Mouse (Mus musculus) heart, postnatal 4 days (tissue): ENCODE measurements around the gene Ddb2. TPM values are rescaled to one million over a fixed set of nuclear protein-coding genes. Genes with fewer than 3 reads are reported as not detected.
A peak's percentile ranks its signal among the peaks of the same experiment; 100 is the strongest.

Experiments
- DNase-seq: peaks from one replicate; pipeline ENCODE4 v3.0.0; 2021
- total RNA-seq, 2 experiments: library from RNA; stranded (reverse); gene quantifications; 2 replicates each; pipeline ENCODE4 v1.2.3; 2021

Ddb2 gene
- total RNA-seq, 2 experiments from 2014 or later = 5.0 to 5.1 TPM

DNA sequence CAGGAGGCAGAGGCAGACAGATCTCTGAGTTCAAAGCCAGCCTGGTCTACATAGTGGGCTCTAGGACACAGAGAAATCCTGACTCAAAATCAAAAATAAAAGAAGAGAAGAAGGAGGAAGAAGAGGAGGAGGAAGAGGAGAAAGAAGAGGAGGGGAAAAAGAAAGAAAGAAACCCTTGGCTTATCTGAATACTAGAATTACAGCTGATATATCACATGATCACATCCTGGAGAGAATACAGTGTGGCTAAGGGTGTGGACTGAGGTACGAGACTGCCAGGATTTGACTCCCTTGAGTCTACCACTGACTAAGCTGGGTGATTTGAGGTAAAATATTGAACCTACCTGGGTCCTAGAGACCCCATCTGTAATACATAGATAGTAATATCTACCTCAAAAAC, 50.6 kb downstream of the Ddb2 start:
- no peak for DNase-seq

- DNase-seq = no peak
Measured at GRCm38 (mm10) chr2:91183711-91184405, 52.9 kb downstream of the Ddb2 start, which contains the start of gene Madd. Madd (minus strand) TSS chr2:91183837.

DNA sequence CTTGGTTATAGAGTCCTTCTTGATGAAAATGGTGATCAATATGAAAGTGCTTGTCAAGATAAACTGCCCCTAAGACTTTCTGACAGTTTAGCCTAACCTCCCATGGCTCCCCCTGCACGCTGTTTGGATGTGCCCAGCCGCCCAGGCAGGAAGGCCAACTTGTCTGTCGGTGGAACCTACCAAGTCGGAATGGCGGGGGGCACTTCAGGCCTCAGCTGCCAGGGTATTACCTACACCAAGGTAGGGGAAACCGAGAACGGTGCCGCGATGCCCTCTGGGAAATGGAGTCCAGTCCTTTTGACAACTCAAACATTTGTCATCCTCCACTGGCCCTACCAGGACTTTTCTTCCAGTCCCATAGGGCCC, 53.7 kb downstream of the Ddb2 start:
- peak; percentile 90 for DNase-seq

- DNase-seq = peak; percentile 71
Measured at GRCm38 (mm10) chr2:91182405-91183147, 54.2 kb downstream of the Ddb2 start.

DNA sequence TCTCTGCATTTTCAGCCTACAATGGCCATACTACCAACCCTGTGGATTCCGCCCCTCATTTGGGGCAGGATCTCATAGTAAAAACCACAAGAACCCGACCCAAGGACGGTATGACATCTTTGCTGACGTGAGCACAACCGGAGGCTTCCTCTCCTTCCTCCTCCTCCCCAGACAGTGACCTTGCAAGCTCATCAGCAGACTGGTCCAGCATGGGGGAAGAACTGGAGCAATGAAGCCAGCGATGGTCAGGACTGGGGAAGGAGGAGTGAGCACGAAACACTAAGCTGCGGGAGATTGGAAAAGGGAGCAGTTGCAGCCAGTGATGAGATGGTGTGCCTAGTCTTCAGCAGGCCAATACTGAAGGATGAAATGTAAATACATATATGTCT, 54.8 kb downstream of the Ddb2 start:
- DNase-seq = no peak

DNA sequence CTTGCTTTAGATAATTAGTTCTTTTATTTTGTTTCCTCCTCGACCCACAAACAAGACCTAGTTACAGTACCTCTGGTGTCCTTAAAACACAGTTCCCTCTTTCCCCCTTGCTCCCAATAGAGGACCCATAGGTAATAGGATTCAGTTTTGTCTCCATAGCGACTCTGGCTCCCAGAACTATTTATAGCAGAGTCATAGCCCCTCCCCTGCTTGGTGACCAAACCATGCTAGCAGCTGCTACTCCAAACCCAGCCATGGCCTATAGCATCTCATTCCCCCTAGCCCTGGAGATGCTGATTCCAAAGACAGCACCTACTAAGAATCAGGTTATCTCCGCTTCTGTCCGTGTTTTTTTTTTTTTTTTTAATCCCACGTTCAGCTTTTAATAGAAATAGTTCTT, 56.1 kb downstream of the Ddb2 start:
- DNase-seq = no peak

DNA sequence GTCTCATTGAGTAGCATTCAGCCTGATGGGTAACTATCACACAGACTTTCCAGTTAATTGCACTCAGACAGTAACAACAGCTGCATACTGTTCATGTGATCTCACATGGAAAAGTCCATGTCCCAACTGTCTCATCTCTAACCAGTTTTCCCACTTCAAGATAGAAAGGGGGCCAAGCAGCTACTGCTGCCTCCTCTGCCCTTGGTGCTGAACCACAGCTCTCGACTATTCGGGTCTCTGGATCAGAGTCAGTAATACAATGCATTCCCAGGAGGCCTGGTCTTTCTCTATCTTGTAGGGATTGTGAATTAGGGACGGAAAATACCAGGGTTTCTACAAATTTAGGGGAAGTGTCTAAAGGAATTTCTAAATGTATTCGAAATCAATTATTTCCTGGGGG, 57.0 kb downstream of the Ddb2 start:
- no peak for DNase-seq

- no peak for DNase-seq
Measured at GRCm38 (mm10) chr2:91176234-91176633, 60.5 kb downstream of the Ddb2 start.

DNA sequence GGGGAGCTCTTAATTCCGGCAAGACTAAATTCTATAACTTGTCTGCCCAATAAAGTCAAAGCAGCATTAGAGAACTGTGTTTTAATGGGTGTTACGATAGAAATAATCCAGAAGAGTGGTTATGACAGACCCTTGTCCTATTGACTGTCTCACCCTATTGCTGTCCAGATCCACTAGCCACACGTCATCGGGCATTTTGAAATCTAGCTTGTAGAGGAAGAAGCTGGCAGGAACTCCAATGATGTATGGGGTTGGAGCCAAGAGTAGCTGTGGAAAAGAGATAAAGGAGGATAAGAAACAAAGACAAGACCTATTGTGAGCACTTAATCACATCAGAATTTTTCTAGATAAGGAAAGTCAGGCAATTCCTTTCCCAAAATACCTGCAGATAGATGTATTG, 61.3 kb downstream of the Ddb2 start:
- no peak for DNase-seq

- no peak for DNase-seq
Measured at GRCm38 (mm10) chr2:91169587-91170322, 67.0 kb downstream of the Ddb2 start.

DNA sequence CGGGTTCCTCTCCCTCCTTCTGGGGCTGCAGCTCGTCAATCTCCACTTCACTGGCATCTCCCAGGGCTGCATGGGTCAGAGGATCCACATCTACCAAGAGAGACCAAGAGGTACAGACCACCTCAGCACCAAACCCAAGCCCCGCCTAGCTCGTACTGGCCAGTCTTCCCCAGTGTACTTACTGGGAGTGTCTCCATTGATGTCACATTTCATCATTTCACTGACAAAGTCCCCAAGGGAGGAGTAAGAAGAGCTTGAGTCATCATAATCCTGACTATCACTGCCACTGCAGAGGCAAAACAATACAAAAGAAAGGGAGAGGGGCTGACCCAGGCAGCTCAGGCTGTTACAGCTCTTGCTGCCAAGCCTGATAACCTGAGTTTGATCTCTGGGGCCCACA, 69.2 kb downstream of the Ddb2 start:
- no peak for DNase-seq

DNA sequence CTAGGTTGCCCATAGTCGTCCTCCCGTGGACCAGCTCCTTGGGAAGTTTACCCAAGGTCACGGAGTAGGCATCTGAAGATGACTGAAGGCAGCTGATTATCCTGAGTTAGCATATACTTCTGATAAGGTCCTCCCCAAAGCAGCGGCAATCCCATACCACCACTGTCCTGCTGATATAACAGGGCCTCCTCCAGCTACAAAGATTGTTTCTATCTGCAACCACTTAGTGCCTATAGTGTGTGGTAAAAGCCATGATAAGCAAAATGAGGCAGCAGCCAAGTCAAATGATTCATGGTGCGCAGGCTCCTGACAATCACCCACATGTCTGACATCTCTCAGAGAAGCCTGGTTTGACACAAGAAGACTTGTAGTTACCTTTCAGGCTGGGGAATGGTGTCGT, 71.8 kb downstream of the Ddb2 start:
- no peak for DNase-seq

GRCm38 (mm10) chr2:91163532-91163931, 73.2 kb downstream of the Ddb2 start:
- no peak for DNase-seq

DNA sequence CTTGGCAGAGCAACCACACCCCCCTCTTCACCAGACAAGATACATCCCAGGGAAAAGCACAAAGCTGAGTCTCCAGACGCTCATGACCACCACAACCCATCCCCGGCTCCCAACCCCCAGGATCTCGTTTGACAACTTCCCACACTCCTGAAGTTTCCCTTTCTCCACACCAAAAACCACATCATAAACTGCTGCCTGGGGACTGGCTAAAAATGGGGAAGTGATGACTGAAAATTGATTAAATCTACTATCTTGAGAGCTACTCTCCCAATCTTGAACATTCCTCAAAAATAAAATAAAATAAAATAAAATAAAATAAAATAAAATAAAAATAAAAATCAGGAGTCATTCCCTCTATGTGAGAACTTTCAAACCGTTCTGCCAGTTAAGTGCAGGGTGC, 73.8 kb downstream of the Ddb2 start:
- DNase-seq = no peak

Other genes starting within 250 kb of the Ddb2 start
- 10 to 100 TPM; 19.3 to 23.3 TPM for gene Rapsn, start 201.4 kb downstream of the Ddb2 start, total RNA-seq
- gene Psmc3, start 183.0 kb downstream of the Ddb2 start, total RNA-seq = 100 to 1,000 TPM; 240 to 248 TPM
- gene Slc39a13, start 166.6 kb downstream of the Ddb2 start, total RNA-seq = 10 to 100 TPM; 32.6 to 36.8 TPM
- gene Spi1, start 154.6 kb downstream of the Ddb2 start, total RNA-seq = 1 to 10 TPM; 2.7 to 3.5 TPM
- 1,000 to 10,000 TPM; 1,781 to 1,857 TPM for gene Mybpc3, start 118.8 kb downstream of the Ddb2 start, total RNA-seq
- gene Madd, start 53.1 kb downstream of the Ddb2 start, total RNA-seq = 1 to 10 TPM; 5.2 to 5.5 TPM
- gene Nr1h3, start 34.1 kb downstream of the Ddb2 start, total RNA-seq = 1 to 10 TPM; 1.6 to 2.7 TPM
- 10 to 100 TPM; 21.0 to 21.8 TPM for gene Acp2, start 34.1 kb downstream of the Ddb2 start, total RNA-seq
- gene Pacsin3, start 19.0 kb upstream of the Ddb2 start, total RNA-seq = 10 to 100 TPM; 90.5 to 99.5 TPM
- 10 to 100 TPM; 64.1 to 67.4 TPM for gene Arfgap2, start 28.0 kb upstream of the Ddb2 start, total RNA-seq
- 10 to 100 TPM; 13.5 to 13.7 TPM for gene 1110051M20Rik, start 207.7 kb upstream of the Ddb2 start, total RNA-seq
- gene Lrp4, start 220.5 kb upstream of the Ddb2 start, total RNA-seq = 10 to 100 TPM; 12.9 to 13.2 TPM